Mouse (Mus musculus) adrenal gland (tissue): Measurements from ENCODE around the gene Cdkal1.

ENCODE experiments used
- intact Hi-C: fragments of 180-260 bp; cut with DNase I; formaldehyde crosslinking; loops from one replicate; pipeline ENCODE4 v1.15.1; 2025

Gene Cdkal1

DNA sequence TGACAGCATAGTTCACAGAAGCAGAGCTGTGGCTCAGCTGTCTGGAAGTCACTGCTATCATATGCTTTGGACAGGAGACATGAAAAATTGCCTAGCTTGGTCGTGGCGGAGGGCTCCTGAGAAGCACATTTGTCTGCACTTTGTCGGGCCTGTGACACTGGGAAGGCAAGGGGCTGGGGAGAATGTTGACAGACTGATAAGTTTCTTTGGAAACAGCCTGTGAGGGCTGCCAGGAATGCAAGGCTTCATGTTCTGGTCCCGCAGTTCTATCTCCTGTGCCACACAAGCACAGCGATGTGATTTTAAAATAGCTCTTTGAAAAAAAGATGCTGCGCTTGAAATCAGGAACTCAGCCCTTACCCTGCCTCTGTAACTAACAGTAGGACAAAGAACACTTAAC is 573.9 kb downstream of the Cdkal1 start:
- intact Hi-C loops = no loop called here

DNA sequence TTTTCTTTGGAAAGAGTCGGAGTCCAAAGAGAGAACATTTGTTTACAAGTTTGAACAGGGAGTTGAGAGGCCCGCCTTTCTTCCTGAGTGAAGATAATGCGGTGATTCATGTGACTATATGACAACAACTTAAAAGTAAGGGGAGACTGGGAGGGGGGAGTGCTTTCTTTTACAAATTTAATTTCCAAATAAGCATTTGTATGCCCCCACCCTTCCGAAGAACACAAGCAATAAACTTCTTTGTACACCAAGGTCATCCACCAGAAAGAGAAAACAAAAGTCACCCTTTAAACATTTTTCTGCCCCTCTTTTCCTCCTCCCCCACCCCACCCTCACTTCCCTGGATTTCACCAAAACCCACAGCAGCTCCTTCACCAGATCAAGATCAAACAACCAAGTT is 577.3 kb downstream of the Cdkal1 start:
- intact Hi-C loops = no loop called here

DNA sequence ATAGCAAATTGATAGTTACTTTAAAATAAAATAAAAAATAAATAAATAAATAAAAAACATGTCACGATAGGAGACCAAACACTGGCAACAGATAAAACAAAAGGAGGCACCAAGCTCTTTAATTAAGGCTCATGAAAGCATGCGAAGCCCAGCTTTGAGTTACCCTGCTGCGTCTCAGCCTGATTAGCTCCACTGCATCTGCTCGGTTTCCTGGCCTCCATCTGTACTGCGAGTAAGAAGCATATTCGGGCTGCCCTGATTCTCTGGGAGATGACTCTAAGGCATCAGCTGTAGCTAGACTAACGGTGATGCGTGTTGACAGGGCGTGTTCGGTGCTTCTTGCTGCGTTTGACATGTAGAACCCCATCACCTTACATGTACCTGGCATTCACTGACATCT is 581.2 kb downstream of the Cdkal1 start:
- intact Hi-C loops = no loop called here

DNA sequence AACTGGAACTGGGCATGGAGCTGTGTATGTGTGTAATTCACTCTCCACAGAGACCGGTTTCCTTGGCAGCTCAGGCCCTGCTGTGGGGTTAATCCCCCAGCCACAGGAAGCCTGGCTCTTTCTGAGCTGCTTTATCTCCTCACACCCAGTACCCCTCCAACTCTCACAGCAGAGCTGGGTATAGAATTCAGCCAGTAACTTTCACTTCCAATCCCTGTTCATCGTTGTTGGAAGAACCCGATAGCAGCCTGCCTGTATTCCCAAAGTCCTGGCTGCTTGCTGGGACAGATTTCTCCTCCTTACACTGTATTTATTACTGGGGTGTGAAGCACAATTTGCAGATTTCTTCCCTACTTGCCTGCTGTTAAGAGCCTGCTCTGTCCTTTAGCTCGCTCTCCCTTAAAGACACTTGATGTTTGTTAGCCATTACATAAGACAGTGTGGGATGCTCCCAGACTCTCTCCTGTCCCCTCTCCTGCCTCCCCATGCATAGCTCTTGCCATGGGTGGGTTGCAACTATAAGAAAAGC is 581.7 kb downstream of the Cdkal1 start:
- intact Hi-C loops = no loop called here

DNA sequence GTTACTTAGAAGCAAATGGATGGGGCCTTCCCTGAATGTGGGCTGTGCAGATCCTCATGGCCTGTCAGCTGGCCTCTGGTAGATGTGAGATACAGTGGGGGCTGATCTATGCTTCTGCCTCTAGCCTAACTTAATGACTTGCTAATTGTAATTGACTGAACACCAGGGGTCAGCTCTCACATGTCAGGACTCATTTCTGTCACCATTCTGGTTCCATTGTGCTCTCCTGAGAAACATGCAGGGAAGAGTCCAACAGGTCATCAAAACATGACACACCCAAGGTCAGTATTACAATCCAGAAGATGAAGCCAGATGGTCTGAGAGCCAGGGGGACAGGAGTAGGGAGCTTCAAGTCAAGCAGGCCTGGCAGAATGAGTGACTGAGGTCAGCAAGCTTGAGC is 584.0 kb downstream of the Cdkal1 start:
- intact Hi-C loops = no loop called here

DNA sequence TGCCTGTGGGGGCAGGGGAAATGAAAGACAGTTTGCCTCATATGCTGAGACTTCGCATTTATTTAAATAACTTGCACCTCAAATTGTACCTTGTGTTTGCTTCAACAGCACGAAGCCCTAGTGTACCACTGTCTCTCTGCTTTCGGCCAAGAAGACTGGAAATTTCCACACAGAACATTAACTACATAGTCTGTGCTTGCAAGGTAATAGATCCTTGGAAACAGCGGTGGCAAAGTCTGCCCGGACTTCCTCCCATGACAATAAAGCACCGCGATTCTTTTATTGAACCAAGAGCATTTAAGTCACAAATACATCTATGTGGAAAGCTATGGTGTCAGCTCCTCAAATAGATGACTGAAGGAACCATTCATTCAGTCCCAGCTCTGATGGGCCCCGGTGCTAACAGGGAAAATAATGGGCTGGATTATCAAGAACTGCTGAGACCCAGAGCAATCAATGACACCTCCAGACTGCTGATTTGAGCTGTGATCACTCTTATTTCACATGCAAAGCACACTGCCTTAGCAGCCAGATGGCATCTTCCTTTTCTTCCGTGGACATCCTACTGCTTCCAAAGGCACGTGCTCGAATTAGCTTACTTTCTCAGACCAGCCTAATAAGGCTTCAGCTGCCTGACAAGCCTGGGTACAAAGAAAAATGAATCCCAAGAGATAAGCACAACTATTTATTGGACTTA is 591.3 kb downstream of the Cdkal1 start:
- intact Hi-C loops = no loop called here

DNA sequence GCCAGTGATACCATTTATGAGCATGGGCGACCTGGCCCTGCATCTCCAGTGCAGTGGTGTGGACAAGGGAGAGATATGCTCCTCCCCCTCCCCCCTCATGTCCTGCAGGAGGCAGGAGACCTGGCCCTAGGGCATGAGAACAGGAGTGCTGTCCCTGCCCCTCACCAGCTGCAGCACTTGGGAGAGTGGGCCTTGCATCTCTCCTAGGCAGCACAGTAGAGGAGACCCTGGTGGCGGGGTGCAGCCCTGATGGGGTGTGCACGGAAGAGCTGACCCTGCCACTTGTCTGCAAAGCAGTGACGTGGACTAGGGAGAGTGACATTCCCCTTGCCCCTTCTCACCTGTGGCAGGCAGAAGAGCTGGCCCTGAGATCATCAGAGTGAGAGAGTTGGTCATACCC is 593.3 kb downstream of the Cdkal1 start:
- intact Hi-C loops = no loop called here

DNA sequence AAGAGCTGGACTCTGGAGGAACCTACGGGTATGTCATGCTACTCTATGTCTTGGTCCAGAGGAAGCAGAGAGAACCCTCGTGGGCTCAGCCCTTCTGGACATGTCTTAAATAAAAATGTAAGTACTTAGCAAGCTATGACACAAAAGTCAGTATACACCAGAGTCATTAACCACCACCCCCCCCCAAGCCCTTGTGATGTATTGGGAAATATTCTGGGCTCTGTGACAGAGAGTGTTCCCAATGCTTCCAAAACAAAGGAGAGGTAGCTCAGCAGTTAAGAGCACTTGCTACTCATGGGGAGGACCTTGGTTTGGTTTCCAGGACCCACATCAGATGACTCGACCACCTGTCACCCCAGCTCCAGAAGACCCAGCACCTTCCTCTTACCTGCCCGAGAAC is 606.9 kb downstream of the Cdkal1 start:
- intact Hi-C loops = no loop called here

DNA sequence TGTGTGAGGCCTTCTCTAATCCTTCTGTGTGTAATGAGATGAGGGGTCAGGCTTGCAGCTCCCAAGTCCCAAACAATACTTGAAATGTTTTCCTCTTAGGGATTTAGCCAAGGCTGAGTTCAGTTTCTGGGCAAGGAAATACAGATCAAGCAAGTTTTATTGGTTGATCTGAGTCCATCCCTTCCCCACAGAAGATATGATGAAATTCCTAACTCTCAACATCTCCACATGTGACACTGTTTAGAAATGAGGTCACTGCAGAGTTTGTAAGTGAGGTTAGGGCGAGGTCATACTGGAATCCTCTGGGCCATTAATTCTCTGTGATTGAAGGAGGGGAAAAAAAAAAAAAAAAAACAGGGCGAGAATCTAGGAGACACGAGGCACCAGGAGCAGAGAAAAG is 607.7 kb downstream of the Cdkal1 start:
- intact Hi-C loops = no loop called here

DNA sequence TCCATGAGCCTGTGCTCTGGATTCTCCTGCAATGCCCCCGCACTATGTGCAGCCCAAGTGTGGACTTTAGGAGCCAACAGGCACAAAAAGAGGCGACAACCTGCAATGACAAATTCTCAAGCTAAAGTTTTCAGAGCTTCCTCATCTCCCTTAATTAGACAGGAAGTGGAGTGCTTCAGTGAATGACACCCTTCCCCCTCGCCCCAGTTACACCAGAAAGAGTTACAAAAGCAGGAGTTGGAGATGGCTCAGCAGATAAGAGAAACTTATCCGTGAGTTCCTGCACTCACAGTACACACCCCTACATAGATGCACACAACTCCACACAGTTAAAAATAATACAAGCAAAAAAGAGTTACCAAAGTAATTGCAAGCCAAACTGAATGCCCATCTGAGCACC is 620.4 kb downstream of the Cdkal1 start:
- intact Hi-C loops = no loop called here

DNA sequence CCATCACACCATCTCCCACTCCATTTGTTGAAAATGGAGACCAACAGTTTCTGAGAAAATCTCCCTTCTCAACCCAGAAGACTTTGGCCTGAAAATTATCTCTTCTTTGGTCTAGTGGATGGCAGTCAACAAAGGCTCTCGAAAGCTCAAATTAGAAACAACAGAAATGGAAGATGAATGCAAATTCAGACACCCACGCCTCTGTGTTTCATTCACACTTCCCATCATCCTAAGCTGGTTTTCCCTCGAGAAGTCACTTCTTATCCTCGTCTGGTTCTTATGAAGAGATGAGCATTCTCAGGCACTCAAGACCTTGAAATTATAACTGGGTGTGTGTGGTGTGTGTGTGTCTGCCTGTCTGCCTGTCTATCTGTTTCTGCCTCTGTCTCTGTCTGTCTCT is 621.0 kb downstream of the Cdkal1 start:
- intact Hi-C loops = no loop called here

DNA sequence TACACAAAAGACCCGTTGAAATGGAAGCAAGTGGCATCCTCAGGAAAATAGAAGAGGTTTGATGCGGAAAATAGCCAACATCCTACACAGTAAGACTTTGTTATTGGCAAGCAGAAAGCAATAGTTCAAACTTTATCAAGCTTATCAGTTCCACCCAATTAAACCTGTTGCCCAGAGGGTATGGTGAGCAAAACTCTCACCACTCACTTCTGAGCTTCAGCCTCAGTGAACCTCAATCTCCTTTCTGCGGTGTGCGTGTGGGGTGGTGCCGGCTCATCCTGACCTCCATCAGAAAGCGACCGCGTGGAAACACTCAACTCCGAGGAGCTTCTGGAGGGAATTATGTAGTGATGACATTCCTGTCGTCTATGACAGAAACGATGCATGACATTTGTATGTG is 621.5 kb downstream of the Cdkal1 start:
- intact Hi-C loops = no loop called here

DNA sequence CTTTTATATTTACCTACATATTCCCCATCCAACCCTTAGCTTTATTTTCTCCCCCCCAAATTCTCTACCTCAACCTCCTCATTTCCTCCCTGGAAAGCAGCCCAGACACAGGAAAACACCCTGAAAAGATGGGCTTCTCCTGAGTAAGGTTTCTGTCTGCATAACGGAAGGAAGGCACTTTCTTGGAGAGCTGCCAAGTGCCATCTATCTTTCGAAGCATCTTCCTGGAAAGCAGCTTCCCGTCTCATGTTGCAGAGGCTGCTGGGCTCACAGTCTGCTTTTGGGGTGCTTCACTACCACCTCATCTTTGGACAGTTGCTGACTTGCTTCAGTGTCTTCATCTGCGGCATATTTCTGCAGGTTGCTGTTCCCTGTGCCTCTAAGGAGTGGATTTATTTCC is 622.8 kb downstream of the Cdkal1 start:
- intact Hi-C loops = no loop called here

DNA sequence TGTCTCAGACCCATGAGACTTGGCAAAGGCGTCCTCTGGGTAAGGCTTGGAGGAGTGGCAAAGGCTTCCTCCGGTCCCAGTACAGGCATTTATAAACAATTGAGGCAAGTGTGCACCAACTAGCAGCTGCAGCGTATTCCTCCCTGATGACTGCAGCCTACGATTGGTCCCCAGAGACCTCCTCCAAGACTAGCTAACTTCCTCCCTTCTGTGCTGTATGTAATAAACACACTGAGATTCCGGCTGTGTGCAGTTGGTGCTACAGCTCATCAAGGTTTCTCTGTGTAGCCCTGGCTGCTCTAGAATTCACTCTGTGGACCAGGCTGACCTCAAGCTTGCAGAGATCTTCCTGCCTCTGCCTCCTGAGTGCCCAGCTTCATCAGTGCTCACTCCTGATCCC is 630.7 kb downstream of the Cdkal1 start:
- intact Hi-C loops = no loop called here

DNA sequence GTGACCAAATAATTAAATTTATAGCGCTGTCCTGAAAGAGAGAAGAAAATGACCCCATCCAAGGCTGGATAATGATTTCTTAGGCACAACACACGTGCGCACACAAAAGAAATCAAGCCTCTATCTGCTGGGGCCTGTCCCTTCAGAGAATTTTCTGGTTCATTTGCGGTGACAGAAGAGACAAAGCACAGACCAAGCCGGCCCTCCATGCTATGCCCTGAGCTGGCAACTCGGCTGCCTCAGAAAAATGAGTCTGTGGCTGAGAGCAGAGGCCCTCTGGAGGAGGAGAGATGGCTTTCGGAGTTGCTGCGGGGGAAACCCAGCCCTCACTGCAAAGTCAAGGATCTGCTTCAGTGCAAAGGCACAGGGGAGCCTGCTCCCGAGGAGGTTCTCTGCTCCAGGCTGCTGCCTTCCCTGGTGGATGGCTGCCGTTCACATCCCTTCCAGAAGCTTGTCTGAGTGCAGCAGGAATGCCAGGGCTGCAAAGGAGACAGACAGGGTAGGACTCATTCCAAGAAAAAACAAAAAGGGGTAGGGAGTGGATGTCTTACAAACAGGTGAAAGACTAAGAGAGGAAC is 633.1 kb downstream of the Cdkal1 start:
- intact Hi-C loops = no loop called here

DNA sequence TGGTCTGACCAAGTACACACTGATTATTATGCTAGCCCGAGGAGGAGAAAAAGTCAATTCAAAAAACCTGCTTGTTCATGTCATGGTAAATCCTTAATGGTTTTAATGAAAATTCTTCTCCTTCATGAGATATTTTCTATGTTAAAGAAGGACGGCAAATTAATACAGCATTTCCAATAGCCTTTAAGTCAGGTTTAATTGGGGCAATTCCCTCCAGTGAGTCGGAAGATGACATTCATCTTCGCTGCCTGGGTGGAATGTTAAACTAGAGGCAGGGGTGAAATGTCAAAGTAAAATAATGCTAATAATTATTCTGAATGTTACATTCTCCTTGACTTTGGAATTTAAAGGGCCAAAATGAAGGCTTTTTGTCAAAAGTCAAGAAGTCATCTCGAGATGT is 633.8 kb downstream of the Cdkal1 start:
- intact Hi-C loops = no loop called here

DNA sequence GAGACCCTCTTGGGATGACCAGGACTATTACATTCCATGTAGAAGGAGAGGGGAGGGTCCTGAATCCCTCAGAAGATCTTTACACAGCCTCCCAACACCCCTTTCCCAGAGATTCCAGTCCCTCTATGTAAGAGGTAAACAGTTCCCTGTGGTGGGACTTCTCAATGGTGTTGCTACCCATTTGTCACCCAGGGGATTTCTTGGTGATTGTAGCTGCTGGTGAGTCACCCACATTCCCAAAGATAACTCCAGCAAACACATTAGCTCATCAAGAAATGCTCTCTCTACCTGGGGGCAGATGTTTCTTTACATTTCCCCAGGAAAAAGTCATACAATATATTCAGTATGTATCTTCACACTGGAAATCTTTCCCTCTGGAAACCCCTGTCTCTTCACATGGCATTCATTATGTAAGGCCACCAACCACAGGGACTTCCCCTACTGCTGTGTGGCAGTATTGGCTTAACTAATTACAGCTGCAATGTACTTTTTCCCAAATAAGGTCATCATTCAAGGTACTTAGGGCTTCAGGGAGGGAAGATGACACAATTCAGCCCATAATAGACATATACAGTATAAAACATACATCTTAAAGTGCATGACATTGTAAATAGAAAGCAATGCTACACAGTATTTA is 636.8 kb downstream of the Cdkal1 start:
- intact Hi-C loops = no loop called here

DNA sequence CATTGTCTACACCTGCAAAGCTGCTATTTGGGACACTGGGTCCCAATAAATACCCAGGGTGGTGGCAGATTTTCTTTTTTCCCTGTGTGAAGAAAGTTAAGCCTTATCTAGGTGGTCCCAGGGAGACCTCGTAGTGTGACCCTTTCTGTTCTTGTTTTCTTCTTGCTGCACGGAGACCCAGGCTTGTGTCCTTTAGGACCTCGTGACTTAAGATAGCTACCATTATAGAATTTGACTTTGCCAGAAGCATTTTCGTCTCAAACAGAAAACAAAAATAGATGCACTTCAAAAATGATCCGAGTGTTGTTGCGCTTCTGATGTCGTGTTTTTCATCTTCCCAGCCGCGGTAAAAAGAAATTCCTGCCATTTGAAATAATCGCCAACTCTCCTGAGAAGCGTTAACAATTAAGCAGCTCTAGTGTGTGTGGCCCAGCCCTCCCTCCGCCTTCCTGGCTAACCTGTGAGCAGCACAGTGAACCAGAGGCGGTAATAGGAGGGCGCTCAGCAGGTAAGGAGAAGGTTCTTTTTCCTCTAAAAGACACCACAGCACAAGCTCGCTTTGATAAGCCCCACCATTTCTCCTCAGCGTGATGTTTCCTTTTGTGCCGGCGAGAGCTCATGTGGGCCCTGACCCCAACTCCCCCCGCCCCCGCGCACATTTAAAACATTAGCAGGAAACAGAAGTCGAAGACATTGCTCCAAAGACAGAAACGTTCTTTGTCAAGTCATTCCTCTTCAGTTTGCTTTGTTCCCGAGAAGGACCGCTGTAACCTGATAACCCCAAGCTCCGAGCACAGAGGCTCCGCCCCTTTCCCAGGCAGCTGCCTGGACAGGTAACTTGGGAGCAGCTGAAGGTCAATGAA is 645.1 kb downstream of the Cdkal1 start:
- intact Hi-C loops = no loop called here

DNA sequence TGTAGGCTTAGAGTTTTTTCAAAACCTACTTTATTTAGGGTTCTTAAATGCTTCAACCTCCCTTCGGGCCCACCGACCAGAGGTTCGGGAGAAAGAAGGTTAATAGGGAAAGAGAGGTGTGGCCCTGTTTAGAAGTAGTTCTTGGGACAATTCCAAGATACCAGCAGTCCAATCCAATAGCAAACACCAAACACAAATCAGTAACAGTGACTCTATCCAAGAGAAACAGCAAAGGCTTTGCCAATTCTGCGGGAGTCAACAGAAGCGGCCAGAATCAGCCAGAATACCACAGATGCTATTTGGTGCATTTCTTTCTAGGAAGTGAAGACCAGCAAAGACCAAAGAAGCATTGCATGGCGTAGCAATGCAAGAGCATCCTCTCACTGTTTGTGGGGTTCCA is 646.7 kb downstream of the Cdkal1 start:
- intact Hi-C loops = no loop called here

DNA sequence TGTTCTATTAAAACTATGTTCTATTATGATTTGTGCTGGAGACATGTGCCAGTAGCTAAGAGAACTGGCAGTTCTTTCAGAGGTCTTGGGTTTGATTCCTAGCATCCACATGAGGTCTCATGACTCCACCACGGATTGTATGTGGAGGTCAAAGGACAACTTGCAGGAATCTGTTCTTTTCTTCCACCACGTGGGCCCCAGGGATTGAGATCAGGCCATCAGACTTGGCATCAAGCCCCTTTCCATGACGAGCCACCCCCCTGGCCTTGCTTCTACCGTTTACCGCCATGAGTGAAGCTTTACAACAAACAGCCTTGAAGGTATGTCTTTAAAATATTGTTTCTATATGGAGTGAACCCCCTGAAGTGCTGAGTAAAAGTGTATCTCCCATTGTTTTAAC is 651.6 kb downstream of the Cdkal1 start:
- intact Hi-C loops = no loop called here

DNA sequence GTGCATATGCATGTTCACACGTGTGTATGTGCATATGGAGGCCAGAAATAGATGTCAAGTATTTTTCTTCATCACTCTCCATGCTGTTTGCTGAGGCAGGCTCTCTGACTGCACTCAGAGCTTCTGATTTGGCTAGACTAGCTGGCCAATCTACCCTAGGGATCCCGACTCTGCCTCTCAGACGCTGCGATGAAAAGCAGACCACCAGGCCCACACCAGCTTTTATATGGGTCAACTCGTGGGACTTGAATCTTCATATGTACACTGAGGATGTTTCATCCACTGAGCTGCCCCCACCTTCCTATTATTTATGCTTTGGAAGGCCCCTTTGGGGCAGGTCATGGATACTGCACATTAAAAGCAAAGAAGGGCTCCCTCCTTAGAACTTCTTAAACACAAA is 652.0 kb downstream of the Cdkal1 start:
- intact Hi-C loops = no loop called here

DNA sequence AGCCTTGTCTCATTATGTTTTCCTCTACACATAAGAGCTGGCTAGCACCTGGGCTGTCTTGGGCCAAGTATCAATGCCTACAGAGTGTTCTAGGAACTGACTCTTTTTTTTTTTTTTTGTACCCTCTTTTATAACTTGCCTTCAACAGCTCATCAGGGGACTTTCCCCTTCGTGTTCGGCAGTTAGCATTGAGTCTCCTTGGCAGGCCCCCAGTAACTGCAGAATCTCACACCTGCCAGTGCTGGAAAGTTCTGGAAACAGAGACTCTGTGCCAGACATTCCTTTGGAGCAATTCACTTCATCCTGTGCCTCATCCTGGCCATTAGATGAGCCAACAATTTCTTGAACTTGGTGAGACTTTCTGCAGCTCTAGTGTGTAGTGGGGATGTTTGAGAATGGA is 652.9 kb downstream of the Cdkal1 start:
- intact Hi-C loops = no loop called here
